Mouse (Mus musculus) embryonic fibroblast, embryonic 13.5 days (primary cell): Measurements from ENCODE around the gene Gramd1b.

Experiments
- CTCF ChIP-seq: IDR thresholded peaks from 2 replicates; pipeline ENCODE4 v1.5.1; 2011; ENCODE audit warnings: mild to moderate bottlenecking, control low read depth, low read length, moderate library complexity, borderline replicate concordance; ENCODE audit not compliant: insufficient read depth
- POLR2A ChIP-seq: IDR thresholded peaks from 2 replicates; pipeline ENCODE4 v1.6.1; 2011; ENCODE audit warnings: low read depth, mild to moderate bottlenecking, control low read depth, low read length, moderate library complexity

- TF ChIP-seq CTCF = no peak
- TF ChIP-seq POLR2A = no peak
Observed at GRCm38 (mm10) chr9:40575053-40575985, 44.1 kb upstream of the Gramd1b start.
